Mouse (Mus musculus): Measurements from ENCODE around the gene Klhl33. TPM values are rescaled to one million over a fixed set of nuclear protein-coding genes. Genes with fewer than 3 reads are reported as not detected.
"Not testable (repeated sequence)": the region's sequence is repeated elsewhere in the genome, so short reads cannot be mapped to it uniquely, and the experiment has no call there.

The Klhl33 gene
- polyA plus RNA-seq, 1 experiment from 2014 or later: 0.63 TPM

- no peak overlapping the region for H3K9ac ChIP-seq (replicated peaks; ENCODE audit: low read depth)
- WGBS: 71% methylated on average over 2 of the region's 2 CpGs
- no peak overlapping the region for H3K4me2 ChIP-seq (replicated peaks; ENCODE audit: low read depth, low read length)
- no peaks in the 10 kb centered on the region for H3K9me3 ChIP-seq (ENCODE audit: low read length)
- H3K27ac ChIP-seq (ENCODE audit: low read length): no peak overlapping the region; the same call in 1 of the 2 replicates
- peak; percentile 13; the same call in 1 of the 2 replicates for ATAC-seq
- no peak for TF ChIP-seq EP300 (IDR thresholded peaks at IDR 0.05)
- no peak for TF ChIP-seq CTCF (IDR thresholded peaks at IDR 0.05)
- no peaks in the 10 kb centered on the region for H3K4me1 ChIP-seq (ENCODE audit: insufficient read depth, low read depth, low read length)
- DNase-seq (ENCODE audit: low spot score): no peak
- H3K4me3 ChIP-seq (ENCODE audit: low read depth, low read length): no peak overlapping the region
- no peaks in the 10 kb centered on the region for H3K36me3 ChIP-seq (ENCODE audit: insufficient read depth, low read length)
- no peaks in the 10 kb centered on the region for H3K27me3 ChIP-seq (replicated peaks; ENCODE audit: insufficient read depth, low read length)
Measured at GRCm38 (mm10) chr14:50871284-50871683, 26.0 kb downstream of the Klhl33 start.

- H3K27me3 ChIP-seq (replicated peaks; ENCODE audit: insufficient read depth, low read length): no peaks in the 10 kb centered on the region
- no peaks in the 10 kb centered on the region for H3K36me3 ChIP-seq (ENCODE audit: insufficient read depth, low read length)
- TF ChIP-seq EP300 (IDR thresholded peaks at IDR 0.05) (peak; percentile 42; the same call in 1 of the 2 replicates), CTCF (IDR thresholded peaks at IDR 0.05) (no peak)
- peak overlapping the region; percentile 49 for H3K4me3 ChIP-seq (ENCODE audit: low read depth, low read length)
- peak overlapping the region; percentile 39; the same call in 1 of the 2 replicates for H3K9ac ChIP-seq (replicated peaks; ENCODE audit: low read depth)
- ATAC-seq: peak; percentile 68
- DNase-seq (ENCODE audit: low spot score): no peak
- H3K27ac ChIP-seq (ENCODE audit: low read length): peak overlapping the region; percentile 78
- WGBS: 16% methylated on average over 5 of the region's 5 CpGs
- no peaks in the 10 kb centered on the region for H3K4me1 ChIP-seq (ENCODE audit: insufficient read depth, low read depth, low read length)
- no peaks in the 10 kb centered on the region for H3K9me3 ChIP-seq (ENCODE audit: low read length)
- peak overlapping the region; percentile 46 for H3K4me2 ChIP-seq (replicated peaks; ENCODE audit: low read depth, low read length)
Measured at GRCm38 (mm10) chr14:50870805-50871143, 26.5 kb downstream of the Klhl33 start.

GRCm38 (mm10) chr14:50869889-50870804, 27.2 kb downstream of the Klhl33 start, which contains the start of gene Tep1:
Tep1 (minus strand) TSS chr14:50870560.
- WGBS: 6% methylated on average over 32 of the region's 32 CpGs
- Histone ChIP-seq H3K27ac (ENCODE audit: low read length) (peak within 1 kb of the TSS; percentile 78), H3K36me3 (ENCODE audit: insufficient read depth, low read length) (no peaks in the 10 kb centered on the region), H3K4me3 (ENCODE audit: low read depth, low read length) (peak within 1 kb of the TSS; percentile 49), H3K27me3 (replicated peaks; ENCODE audit: insufficient read depth, low read length) (no peaks in the 10 kb centered on the region), H3K4me1 (ENCODE audit: insufficient read depth, low read depth, low read length) (no peaks in the 10 kb centered on the region), H3K9ac (replicated peaks; ENCODE audit: low read depth) (peak within 1 kb of the TSS; percentile 39), H3K9me3 (ENCODE audit: low read length) (no peaks in the 10 kb centered on the region), H3K4me2 (replicated peaks; ENCODE audit: low read depth, low read length) (peak within 1 kb of the TSS; percentile 46)
- DNase-seq (ENCODE audit: low spot score): peak; percentile 85
- TF ChIP-seq EP300 (IDR thresholded peaks at IDR 0.05) (no peak), CTCF (IDR thresholded peaks at IDR 0.05) (no peak)
- peak; percentile 94 for ATAC-seq

- H3K27ac ChIP-seq (ENCODE audit: low read length): no peak overlapping the region
- H3K27me3 ChIP-seq (replicated peaks; ENCODE audit: insufficient read depth, low read length): no peaks in the 10 kb centered on the region
- H3K36me3 ChIP-seq (ENCODE audit: insufficient read depth, low read length): no peaks in the 10 kb centered on the region
- no peak overlapping the region for H3K4me3 ChIP-seq (ENCODE audit: low read depth, low read length)
- no peaks in the 10 kb centered on the region for H3K4me1 ChIP-seq (ENCODE audit: insufficient read depth, low read depth, low read length)
- H3K4me2 ChIP-seq (replicated peaks; ENCODE audit: low read depth, low read length): no peak overlapping the region
- no peak overlapping the region for H3K9ac ChIP-seq (replicated peaks; ENCODE audit: low read depth)
- DNase-seq (ENCODE audit: low spot score): no peak
- WGBS: 91% methylated on average over 5 of the region's 5 CpGs
- H3K9me3 ChIP-seq (ENCODE audit: low read length): no peaks in the 10 kb centered on the region
- no peak for ATAC-seq
- TF ChIP-seq EP300 (IDR thresholded peaks at IDR 0.05) (no peak), CTCF (IDR thresholded peaks at IDR 0.05) (no peak)
Measured at GRCm38 (mm10) chr14:50868656-50869055, 28.7 kb downstream of the Klhl33 start.

- no peak for ATAC-seq
- H3K4me3 ChIP-seq (ENCODE audit: low read depth, low read length): no peak overlapping the region
- 73% methylated on average over 4 of the region's 4 CpGs for WGBS
Measured at GRCm38 (mm10) chr14:50868211-50868610, 29.1 kb downstream of the Klhl33 start.

GRCm38 (mm10) chr14:50866966-50867365, 30.3 kb downstream of the Klhl33 start:
- WGBS: 97% methylated on average over 3 of the region's 3 CpGs
- Histone ChIP-seq H3K4me1 (ENCODE audit: insufficient read depth, low read depth, low read length) (no peaks in the 10 kb centered on the region), H3K4me3 (ENCODE audit: low read depth, low read length) (no peak overlapping the region), H3K9ac (replicated peaks; ENCODE audit: low read depth) (no peak overlapping the region), H3K36me3 (ENCODE audit: insufficient read depth, low read length) (no peaks in the 10 kb centered on the region), H3K9me3 (ENCODE audit: low read length) (no peaks in the 10 kb centered on the region), H3K27ac (ENCODE audit: low read length) (no peak overlapping the region), H3K27me3 (replicated peaks; ENCODE audit: insufficient read depth, low read length) (no peaks in the 10 kb centered on the region), H3K4me2 (replicated peaks; ENCODE audit: low read depth, low read length) (no peak overlapping the region)
- no peak for DNase-seq (ENCODE audit: low spot score)
- ATAC-seq: no peak
- TF ChIP-seq EP300 (IDR thresholded peaks at IDR 0.05) (no peak), CTCF (IDR thresholded peaks at IDR 0.05) (no peak)

More at GRCm38 (mm10) chr14:50868211-50868610, 29.1 kb downstream of the Klhl33 start:
- Histone ChIP-seq H3K9ac (replicated peaks; ENCODE audit: low read depth) (no peak overlapping the region), H3K27me3 (replicated peaks; ENCODE audit: insufficient read depth, low read length) (no peaks in the 10 kb centered on the region), H3K9me3 (ENCODE audit: low read length) (no peaks in the 10 kb centered on the region), H3K4me1 (ENCODE audit: insufficient read depth, low read depth, low read length) (no peaks in the 10 kb centered on the region), H3K27ac (ENCODE audit: low read length) (no peak overlapping the region), H3K4me2 (replicated peaks; ENCODE audit: low read depth, low read length) (no peak overlapping the region), H3K36me3 (ENCODE audit: insufficient read depth, low read length) (no peaks in the 10 kb centered on the region)
- DNase-seq (ENCODE audit: low spot score): no peak
- TF ChIP-seq EP300 (IDR thresholded peaks at IDR 0.05) (no peak), CTCF (IDR thresholded peaks at IDR 0.05) (no peak)

- H3K9ac ChIP-seq (replicated peaks; ENCODE audit: low read depth); DNase-seq (ENCODE audit: low spot score); H3K9me3 ChIP-seq (ENCODE audit: low read length); H3K4me3 ChIP-seq (ENCODE audit: low read depth, low read length); H3K4me1 ChIP-seq (ENCODE audit: insufficient read depth, low read depth, low read length); H3K36me3 ChIP-seq (ENCODE audit: insufficient read depth, low read length); ATAC-seq; H3K27me3 ChIP-seq (replicated peaks; ENCODE audit: insufficient read depth, low read length); H3K4me2 ChIP-seq (replicated peaks; ENCODE audit: low read depth, low read length); H3K27ac ChIP-seq (ENCODE audit: low read length): not testable (repeated sequence)
Measured at GRCm38 (mm10) chr14:50865005-50865404, 32.3 kb downstream of the Klhl33 start.
